Mouse (Mus musculus): ENCODE results near the gene Tmem26. TPM values are rescaled to one million over a fixed set of nuclear protein-coding genes. Genes with fewer than 3 reads are reported as not detected.

The Tmem26 gene
- polyA plus RNA-seq, 1 experiment = 8.5 TPM

GRCm38 (mm10) chr10:68817281-68817680 lies 93.8 kb downstream of the Tmem26 start:
- TF ChIP-seq CTCF (IDR thresholded peaks at IDR 0.05; ENCODE audit: extremely low read depth, insufficient read depth, insufficient read length, insufficient replicate concordance) = no peak
- TF ChIP-seq POLR2A (IDR thresholded peaks at IDR 0.05; ENCODE audit: low read depth, low read length) = no peak
- WGBS = 92% methylated on average over 4 of the region's 4 CpGs
- no peak for DNase-seq (ENCODE audit: low read depth in 1 of 2, low spot score in 2 of 2)
- H3K4me3 ChIP-seq (ENCODE audit: extremely low read depth, insufficient read depth, insufficient read length) = no peak overlapping the region
- no peak overlapping the region for H3K27ac ChIP-seq (ENCODE audit: insufficient read depth, low read length)
- no peaks in the 10 kb centered on the region for H3K36me3 ChIP-seq (ENCODE audit: control insufficient read depth, insufficient read depth, low read length)
- H3K4me1 ChIP-seq (ENCODE audit: control insufficient read depth, insufficient read depth, insufficient read length) = no peaks in the 10 kb centered on the region
- no peaks in the 10 kb centered on the region for H3K27me3 ChIP-seq (ENCODE audit: control insufficient read depth, insufficient read depth, low read length)

GRCm38 (mm10) chr10:68818065-68818759 lies 94.8 kb downstream of the Tmem26 start:
- Histone ChIP-seq H3K27me3 (ENCODE audit: control insufficient read depth, insufficient read depth, low read length) (no peaks in the 10 kb centered on the region), H3K27ac (ENCODE audit: insufficient read depth, low read length) (no peak overlapping the region), H3K4me1 (ENCODE audit: control insufficient read depth, insufficient read depth, insufficient read length) (no peaks in the 10 kb centered on the region), H3K4me3 (ENCODE audit: extremely low read depth, insufficient read depth, insufficient read length) (no peak overlapping the region), H3K36me3 (ENCODE audit: control insufficient read depth, insufficient read depth, low read length) (no peaks in the 10 kb centered on the region)
- 88% methylated on average over 10 of the region's 10 CpGs for WGBS
- no peak for DNase-seq (ENCODE audit: low read depth in 1 of 2, low spot score in 2 of 2)
- TF ChIP-seq POLR2A (IDR thresholded peaks at IDR 0.05; ENCODE audit: low read depth, low read length) = no peak
- TF ChIP-seq CTCF (IDR thresholded peaks at IDR 0.05; ENCODE audit: extremely low read depth, insufficient read depth, insufficient read length, insufficient replicate concordance) = no peak

DNA sequence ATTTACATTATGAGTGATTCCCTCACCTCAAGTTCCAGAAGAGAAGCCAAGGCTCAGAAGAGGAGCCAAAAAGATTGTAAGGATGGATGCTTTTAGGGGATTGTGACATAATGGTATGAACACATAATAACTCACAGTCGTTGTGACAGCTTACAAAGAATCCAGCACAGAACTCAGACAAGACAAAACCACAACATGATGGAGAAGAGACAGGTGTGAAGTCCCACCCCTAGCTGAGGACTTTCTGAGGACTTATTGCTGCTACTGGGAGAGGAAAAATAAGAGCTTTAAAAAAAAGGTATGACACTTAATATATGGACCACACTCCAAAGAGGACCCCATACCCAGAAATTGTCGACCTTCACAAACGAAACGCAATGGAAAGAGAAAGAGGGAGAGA lies 101.1 kb downstream of the Tmem26 start:
- no peak overlapping the region for H3K4me3 ChIP-seq (ENCODE audit: extremely low read depth, insufficient read depth, insufficient read length)
- no peaks in the 10 kb centered on the region for H3K27me3 ChIP-seq (ENCODE audit: control insufficient read depth, insufficient read depth, low read length)
- H3K27ac ChIP-seq (ENCODE audit: insufficient read depth, low read length) = no peak overlapping the region
- H3K36me3 ChIP-seq (ENCODE audit: control insufficient read depth, insufficient read depth, low read length) = no peaks in the 10 kb centered on the region
- no peaks in the 10 kb centered on the region for H3K4me1 ChIP-seq (ENCODE audit: control insufficient read depth, insufficient read depth, insufficient read length)
- no peak for DNase-seq (ENCODE audit: low read depth in 1 of 2, low spot score in 2 of 2)
- WGBS = 90% methylated on average over 4 of the region's 4 CpGs
- TF ChIP-seq CTCF (IDR thresholded peaks at IDR 0.05; ENCODE audit: extremely low read depth, insufficient read depth, insufficient read length, insufficient replicate concordance) = no peak
- no peak for TF ChIP-seq POLR2A (IDR thresholded peaks at IDR 0.05; ENCODE audit: low read depth, low read length)

Other genes with a start within 250 kb of the Tmem26 start
- 0.08 and 0.20 TPM in 2 replicates for gene Cabcoco1, start 181.8 kb upstream of the Tmem26 start, polyA plus RNA-seq (2012; rRNA removed)